Mouse (Mus musculus): Measurements from ENCODE around the gene Tectb. TPM values are rescaled to one million over a fixed set of nuclear protein-coding genes. Genes with fewer than 3 reads are reported as not detected.

Gene Tectb
- polyA plus RNA-seq, 1 experiment from 2014 or later: not detected

GRCm38 (mm10) chr19:55241186-55241645, 60.7 kb downstream of the Tectb start, which contains the start of gene Gucy2g:
Gene Gucy2g, minus strand, starts transcription at chr19:55241236.
- H3K4me3 ChIP-seq (ENCODE audit: low read length): no peak within 1 kb of the TSS
- H3K9ac ChIP-seq (ENCODE audit: low read length): no peak within 1 kb of the TSS
- no peak within 1 kb of the TSS for H3K4me2 ChIP-seq (ENCODE audit: low read depth, low read length)
- WGBS: 77% methylated on average over 6 of the region's 6 CpGs
- H3K9me3 ChIP-seq (replicated peaks; ENCODE audit: control insufficient read depth, low read length): no peaks in the 10 kb centered on the region
- H3K36me3 ChIP-seq (ENCODE audit: control insufficient read depth, insufficient read depth): no peaks in the 10 kb centered on the region
- peaks cover 12% of the 10 kb centered on the region for H3K4me1 ChIP-seq (ENCODE audit: control insufficient read depth, insufficient read depth, low read length)
- ATAC-seq (replicated peaks; ENCODE audit: extremely low read depth, insufficient read depth, low FRiP score): no peak
- no peaks in the 10 kb centered on the region for H3K27me3 ChIP-seq (ENCODE audit: control insufficient read depth, insufficient read depth, low read length)
- no peak within 1 kb of the TSS for H3K27ac ChIP-seq (ENCODE audit: low read length)

GRCm38 (mm10) chr19:55244791-55245231, 64.3 kb downstream of the Tectb start:
- peak overlapping the region; percentile 73 for H3K27ac ChIP-seq (ENCODE audit: low read length)
- 12% methylated on average over 7 of the region's 7 CpGs for WGBS
- no peaks in the 10 kb centered on the region for H3K27me3 ChIP-seq (ENCODE audit: control insufficient read depth, insufficient read depth, low read length)
- no peaks in the 10 kb centered on the region for H3K36me3 ChIP-seq (ENCODE audit: control insufficient read depth, insufficient read depth)
- no peak overlapping the region for H3K9ac ChIP-seq (ENCODE audit: low read length)
- H3K4me2 ChIP-seq (ENCODE audit: low read depth, low read length): no peak overlapping the region
- peak; percentile 91 for ATAC-seq (replicated peaks; ENCODE audit: extremely low read depth, insufficient read depth, low FRiP score)
- peaks cover 12% of the 10 kb centered on the region for H3K4me1 ChIP-seq (ENCODE audit: control insufficient read depth, insufficient read depth, low read length)
- H3K9me3 ChIP-seq (replicated peaks; ENCODE audit: control insufficient read depth, low read length): no peaks in the 10 kb centered on the region
- H3K4me3 ChIP-seq (ENCODE audit: low read length): no peak overlapping the region

Small RNAs within 50 kb of the gene (microRNA-seq; reads per million reads assigned to microRNA genes)
- 0.98 reads per million for gene Mir6715

Other genes with a start within 250 kb of the Tectb start
- 8.8 and 11.8 TPM in 2 replicates for gene Gpam, start 53.5 kb upstream of the Tectb start, polyA plus RNA-seq (2015; fragmentation: Nextera tagmentation; extraction: Ambion mirVana)
- gene Gucy2g, start 60.5 kb downstream of the Tectb start, polyA plus RNA-seq (2015; fragmentation: Nextera tagmentation; extraction: Ambion mirVana): not detected in 2 replicates
- 34.1 and 37.0 TPM in 2 replicates for gene Acsl5, start 71.2 kb downstream of the Tectb start, polyA plus RNA-seq (2015; fragmentation: Nextera tagmentation; extraction: Ambion mirVana)
- gene Zdhhc6, start 135.3 kb downstream of the Tectb start, polyA plus RNA-seq (2015; fragmentation: Nextera tagmentation; extraction: Ambion mirVana): 66.3 and 73.9 TPM in 2 replicates
- 16.6 and 17.6 TPM in 2 replicates for gene Vti1a, start 135.6 kb downstream of the Tectb start, polyA plus RNA-seq (2015; fragmentation: Nextera tagmentation; extraction: Ambion mirVana)